Mouse (Mus musculus) fibroblast of lung, adult 2 months (primary cell): ENCODE results near the gene Ift43.
A peak's percentile ranks its signal among the peaks of the same experiment; 100 is the strongest.

Experiments used
- DNase-seq: peaks from one replicate; pipeline ENCODE4 v3.0.0-alpha.2; 2011; ENCODE audit warnings: low read depth

Gene Ift43

GRCm38 (mm10) chr12:86174369-86174768, 92.0 kb downstream of the Ift43 start:
- DNase-seq, result no peak

DNA sequence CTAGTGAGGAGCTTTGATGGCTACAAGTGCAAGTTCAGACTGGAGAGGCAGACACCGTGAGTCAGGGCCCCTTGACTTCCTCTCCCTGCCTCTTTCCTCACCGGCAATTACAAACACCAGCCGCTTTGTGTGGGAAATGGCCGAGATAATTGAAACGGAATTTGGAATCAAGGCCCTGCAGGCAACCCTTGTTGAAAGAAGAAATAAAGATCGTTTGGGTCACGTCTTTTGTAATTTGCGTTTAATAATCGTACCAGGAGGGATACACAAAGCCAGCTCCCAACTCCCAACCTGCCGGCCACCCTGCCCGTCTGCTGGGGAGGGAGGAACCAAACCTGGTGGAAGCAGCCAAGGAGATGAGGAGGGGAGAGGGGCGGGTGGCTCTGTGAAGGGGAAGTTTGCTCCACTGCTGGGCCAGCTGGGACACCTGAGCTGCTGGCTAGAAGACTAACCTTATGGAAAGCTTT, 93.2 kb downstream of the Ift43 start:
- DNase-seq, result peak; percentile 17

GRCm38 (mm10) chr12:86176675-86177339, 94.5 kb downstream of the Ift43 start:
- DNase-seq, result no peak

- no peak for DNase-seq
Measured at GRCm38 (mm10) chr12:86179266-86179665, 96.9 kb downstream of the Ift43 start.

DNA sequence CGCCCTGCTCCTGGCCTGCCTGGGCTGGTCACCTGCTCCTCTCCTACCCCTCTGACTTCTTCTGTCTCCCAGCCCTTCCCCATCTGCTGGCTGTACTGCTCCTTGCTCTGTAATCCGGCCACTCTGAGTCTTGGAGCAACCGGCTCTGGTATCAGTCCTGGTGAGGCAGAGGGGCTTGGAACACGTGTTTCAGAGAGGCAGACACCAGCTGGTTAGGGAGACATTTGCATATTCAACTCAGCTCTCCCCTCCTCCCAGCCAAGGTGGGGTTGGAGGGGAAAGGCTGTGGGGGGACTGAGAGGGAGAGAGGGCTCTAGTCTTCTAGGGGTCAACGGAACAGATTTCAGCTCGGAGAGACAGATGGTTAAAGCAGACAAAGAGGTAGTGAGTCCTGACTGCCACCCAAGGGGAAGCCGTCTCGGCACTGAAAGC, 99.0 kb downstream of the Ift43 start:
- no peak for DNase-seq

DNA sequence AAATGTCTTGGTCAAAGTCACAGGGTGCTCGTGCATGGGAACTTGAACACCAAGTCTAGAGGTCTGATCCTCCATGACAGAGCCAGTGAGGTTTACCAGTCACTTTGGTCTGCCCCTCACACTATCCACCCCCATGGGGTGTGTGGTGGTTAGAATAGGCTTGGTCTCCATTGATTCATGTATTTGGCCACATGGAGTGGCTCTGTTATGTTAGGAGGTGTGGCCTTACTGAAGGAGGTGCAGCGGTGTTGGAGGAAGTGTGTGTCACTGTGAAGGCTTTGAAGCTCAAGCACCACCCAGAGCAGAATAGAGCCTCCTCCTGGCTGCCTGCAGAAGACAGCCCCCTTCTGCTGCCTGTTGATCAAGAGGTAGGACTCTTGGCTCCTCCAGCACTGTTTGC, 99.5 kb downstream of the Ift43 start:
- DNase-seq, result no peak

GRCm38 (mm10) chr12:86182414-86182813, 100.1 kb downstream of the Ift43 start:
- no peak for DNase-seq

GRCm38 (mm10) chr12:86188161-86188560, 105.8 kb downstream of the Ift43 start:
- no peak for DNase-seq

GRCm38 (mm10) chr12:86189601-86190323, 107.4 kb downstream of the Ift43 start:
- DNase-seq, result no peak

GRCm38 (mm10) chr12:86192036-86192449, 109.7 kb downstream of the Ift43 start:
- no peak for DNase-seq

GRCm38 (mm10) chr12:86196944-86197343, 114.6 kb downstream of the Ift43 start:
- no peak for DNase-seq

- DNase-seq, result no peak
Measured at GRCm38 (mm10) chr12:86203443-86204057, 121.2 kb downstream of the Ift43 start.

GRCm38 (mm10) chr12:86211099-86211520, 128.8 kb downstream of the Ift43 start:
- DNase-seq, result no peak
